ENCODE assay signal across 15 mouse cellular contexts in the genomic region with DNA sequence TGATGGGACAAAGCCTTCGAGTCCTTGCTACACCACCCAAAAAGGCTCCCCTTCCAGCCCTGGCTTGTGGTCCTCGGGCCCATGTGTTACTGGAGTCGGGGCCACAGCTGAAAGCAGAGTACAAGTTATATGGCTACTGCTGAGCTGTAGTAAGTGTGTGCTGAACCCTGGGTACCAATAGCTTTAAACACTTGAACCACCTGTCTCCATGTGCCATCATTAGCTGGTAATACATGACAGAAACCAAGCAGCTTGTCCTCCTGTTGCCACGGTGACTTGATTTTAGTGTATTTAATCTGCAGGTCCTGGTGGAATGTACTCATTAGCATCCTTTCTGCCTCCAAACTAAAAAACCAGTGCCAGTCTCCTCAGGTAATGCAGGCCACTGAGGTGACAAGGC.
"Had no signal": no experiment of that assay in that cellular context is flagged by ENCODE, and none has a peak within 500 bp of the region (broad histone marks: within the 10 kb centered on the region; RNA-seq: fewer than 3 reads in every experiment).

No protein-coding gene starts in this region.

- DNase-seq: lung, adult 18-20 months; lung, embryonic 14.5 days; lung, postnatal 10 days; lung, postnatal 4 days; right cerebral cortex, postnatal 14 days; thymus, adult 2 months; thymus, postnatal 25 days; thymus, postnatal 4 days had no signal

- H3K4me1 ChIP-seq: neural tube, embryonic 12.5 days; stomach, embryonic 15.5 days had no signal

- H3K9me3 ChIP-seq: liver, embryonic 12.5 days; midbrain, embryonic 10.5 days; neural tube, embryonic 12.5 days; stomach, embryonic 15.5 days had no signal

- H3K27ac ChIP-seq: liver, embryonic 12.5 days; liver, embryonic 14.5 days; midbrain, embryonic 10.5 days; neural tube, embryonic 12.5 days; stomach, embryonic 15.5 days; stomach, postnatal 0 days had no signal

- ATAC-seq: liver, embryonic 12.5 days had no signal

- H3K36me3 ChIP-seq: neural tube, embryonic 12.5 days; stomach, embryonic 15.5 days had no signal

- H3K4me3 ChIP-seq: liver, embryonic 12.5 days; midbrain, embryonic 10.5 days; myocyte; neural tube, embryonic 12.5 days; stomach, embryonic 15.5 days had no signal

- H3K9ac ChIP-seq: liver, embryonic 12.5 days; liver, embryonic 14.5 days; lung, embryonic 14.5 days; neural tube, embryonic 12.5 days; stomach, embryonic 15.5 days had no signal

- H3K27me3 ChIP-seq: liver, embryonic 12.5 days; neural tube, embryonic 12.5 days; stomach, embryonic 15.5 days had no signal

- H3K4me2 ChIP-seq: liver, embryonic 12.5 days; lung, embryonic 14.5 days; neural tube, embryonic 12.5 days; stomach, embryonic 15.5 days had no signal
